Mouse (Mus musculus) testis, adult 2 months (tissue): ENCODE measurements at regions not wholly inside any gene's neighbourhood (a gene's known extent, or its start where the extent isn't known, plus 50 kb on each side); places are given as distances from the start of the nearest gene placed in this dataset.

Experiments
- CTCF ChIP-seq: fragments of 200-500 bp; IDR thresholded peaks from 2 replicates; pipeline ENCODE4 v1.5.1; 2012; ENCODE audit warnings: low read depth, mild to moderate bottlenecking, inconsistent platforms, low read length, moderate library complexity; ENCODE audit not compliant: control insufficient read depth, insufficient read depth, insufficient replicate concordance
- POLR2A ChIP-seq: fragments of 200-500 bp; IDR thresholded peaks from 2 replicates; pipeline ENCODE4 v1.6.1; 2012; ENCODE audit warnings: low read depth, mild to moderate bottlenecking, inconsistent platforms, low read length, moderate library complexity; ENCODE audit not compliant: control insufficient read depth

DNA sequence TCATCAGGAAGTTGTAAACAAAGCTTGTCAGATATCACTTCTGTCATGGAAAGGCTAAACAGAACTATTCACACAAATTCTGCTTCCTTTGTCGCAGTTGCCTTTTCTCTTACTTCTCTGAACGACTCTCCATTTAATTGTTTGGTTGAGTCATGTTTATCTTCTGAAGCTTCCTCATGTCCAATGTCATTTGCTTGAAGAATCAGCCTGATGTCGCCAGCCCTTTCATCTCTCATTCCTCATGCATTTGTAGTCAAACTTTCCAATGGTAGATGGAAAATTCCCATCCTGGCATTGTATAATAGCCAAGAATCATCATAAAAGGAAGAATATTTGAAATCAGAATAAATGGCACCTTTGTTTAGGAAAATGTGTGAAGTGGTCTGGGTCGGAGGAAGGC, 225.6 kb upstream of the Pde3a start:
- TF ChIP-seq CTCF: no peak
- no peak for TF ChIP-seq POLR2A
